Mouse (Mus musculus): ENCODE measurements around the gene Lhx1.

Gene Lhx1

GRCm38 (mm10) chr11:84481661-84482060 lies 43.7 kb downstream of the Lhx1 start:
- no peak for DNase-seq (ENCODE audit: low read depth)

- no peak for DNase-seq (ENCODE audit: low read depth)
Measured at GRCm38 (mm10) chr11:84480451-84480850, 44.9 kb downstream of the Lhx1 start.

GRCm38 (mm10) chr11:84476641-84477040 lies 48.7 kb downstream of the Lhx1 start:
- DNase-seq (ENCODE audit: low read depth), result no peak

GRCm38 (mm10) chr11:84475991-84476390 lies 49.3 kb downstream of the Lhx1 start:
- no peak for DNase-seq (ENCODE audit: low read depth)

GRCm38 (mm10) chr11:84473093-84473667 lies 52.2 kb downstream of the Lhx1 start:
- no peak for DNase-seq (ENCODE audit: low read depth)

All from c-Kit-positive CD71-negative TER-119-negative erythroid progenitor cells, embryonic 14.5 days (primary cell).